Mouse (Mus musculus) liver, adult 2 months (tissue): Measurements from ENCODE around the gene Rpl9-ps1.

ENCODE experiments used
- CTCF ChIP-seq: fragments of 200-500 bp; IDR thresholded peaks from 2 replicates; pipeline ENCODE4 v1.5.1; 2011; ENCODE audit warnings: low read depth, low read length, control low read depth
- POLR2A ChIP-seq: fragments of 200-500 bp; IDR thresholded peaks from 2 replicates; pipeline ENCODE4 v1.6.1; 2011; ENCODE audit warnings: low read length, control low read depth; ENCODE audit not compliant: insufficient read depth; ENCODE audit errors: extremely low read depth

GRCm38 (mm10) chr11:83604698-83605097 is 40.7 kb downstream of the Rpl9-ps1 start:
- no peak for TF ChIP-seq POLR2A
- TF ChIP-seq CTCF, result no peak
